Mouse (Mus musculus) ES-E14 (cell line): ENCODE data around the gene Cse1l. TPM values are rescaled to one million over a fixed set of nuclear protein-coding genes. Genes with fewer than 3 reads are reported as not detected.

Source experiments
- DNase-seq: peaks from one replicate; pipeline ENCODE4 v3.0.0-alpha.2; 2013; ENCODE audit warnings: low read depth, low spot score
- H3K27ac ChIP-seq: 2 replicates; pipeline ENCODE4 v1.5.1; 2012; ENCODE audit warnings: low read depth, mild to moderate bottlenecking, low read length, moderate library complexity, mixed read lengths; ENCODE audit not compliant: poor library complexity, insufficient read depth, severe bottlenecking
- H3K36me3 ChIP-seq: 2 replicates; pipeline ENCODE4 v1.6.1; 2012; ENCODE audit warnings: mild to moderate bottlenecking, low read length, moderate library complexity, mixed read lengths; ENCODE audit not compliant: control insufficient read depth, poor library complexity, insufficient read depth, severe bottlenecking
- H3K4me1 ChIP-seq, 2 experiments: fragments of 150-350 bp in 1 of 2; sonication (generic) in 1 of 2; 2 replicates each; pipeline ENCODE4 v1.6.1; 2012; ENCODE audit warnings: low read length in 2 of 2, mild to moderate bottlenecking in 1 of 2, mixed read lengths in 1 of 2; ENCODE audit not compliant: control insufficient read depth in 2 of 2, insufficient read depth in 2 of 2, poor library complexity in 1 of 2
- H3K4me3 ChIP-seq, 2 experiments: fragments of 150-350 bp in 1 of 2; sonication (generic) in 1 of 2; 2 replicates each; pipeline ENCODE4 v1.5.1; 2012; ENCODE audit warnings: low read length in 2 of 2, low read depth in 1 of 2, mild to moderate bottlenecking in 1 of 2, mixed read lengths in 1 of 2; ENCODE audit not compliant: insufficient read depth in 1 of 2, poor library complexity in 1 of 2, severe bottlenecking in 1 of 2
- H3K9ac ChIP-seq: 2 replicates; pipeline ENCODE4 v1.6.1; 2012; ENCODE audit warnings: low read depth, mild to moderate bottlenecking, low read length, mixed read lengths; ENCODE audit not compliant: poor library complexity, insufficient read depth, severe bottlenecking
- H3K9me3 ChIP-seq: fragments of 150-350 bp; sonication (generic); 2 replicates; pipeline ENCODE4 v1.6.1; 2012; ENCODE audit warnings: low read depth, mild to moderate bottlenecking, low read length; ENCODE audit not compliant: control insufficient read depth, insufficient read depth
- CHD2 ChIP-seq: IDR thresholded peaks from 2 replicates; pipeline ENCODE4 v1.6.1; 2014; ENCODE audit warnings: mild to moderate bottlenecking, low read depth, low read length, inconsistent platforms
- HCFC1 ChIP-seq: IDR thresholded peaks from 2 replicates; pipeline ENCODE4 v1.6.1; 2012; ENCODE audit warnings: low read length, inconsistent platforms, borderline replicate concordance; ENCODE audit not compliant: insufficient read depth
- MAFK ChIP-seq: IDR thresholded peaks from 2 replicates; pipeline ENCODE4 v1.6.1; 2014; ENCODE audit warnings: mild to moderate bottlenecking, low read depth, low read length, inconsistent platforms; ENCODE audit not compliant: insufficient read depth
- ZC3H11A ChIP-seq: IDR thresholded peaks from 2 replicates; pipeline ENCODE4 v1.6.1; 2012; ENCODE audit warnings: low read depth, mild to moderate bottlenecking, inconsistent platforms, low read length, borderline replicate concordance
- ZNF384 ChIP-seq: IDR thresholded peaks from 2 replicates; pipeline ENCODE4 v1.6.1; 2012; ENCODE audit warnings: low read depth, low read length, inconsistent platforms
- in situ Hi-C, 2 experiments: fragments of 600-800 bp; cut with MboI; formaldehyde crosslinking; loops; one replicate each; pipeline ENCODE4 v1.15.1; 2025; ENCODE audit warnings: low sequenced_read_pairs in 2 of 2, inconsistent platforms in 1 of 2; ENCODE audit not compliant: unreplicated experiment in 2 of 2
- total RNA-seq: library from RNA; depleted of rRNA; stranded (reverse); fragments of 300-350 nt; gene quantifications from 2 replicates; pipeline ENCODE4 v1.2.3, GENCODE M21; 2012

The Cse1l gene
- total RNA-seq, 1 experiment: 140 TPM

- TF ChIP-seq HCFC1 (no peak), CHD2 (no peak), MAFK (no peak), ZNF384 (no peak), ZC3H11A (no peak)
- Histone ChIP-seq H3K36me3 (peaks cover 18% of the 10 kb centered on the region), H3K4me1 (no peaks in the 10 kb centered on the region), H3K4me3 (no peak overlapping the region), H3K27ac (no peak overlapping the region), H3K9me3 (no peaks in the 10 kb centered on the region), H3K9ac (no peak overlapping the region)
- in situ Hi-C loops: no loop called here
- no peak for DNase-seq
Measured at GRCm38 (mm10) chr2:166923971-166924370, 18.1 kb downstream of the Cse1l start.

GRCm38 (mm10) chr2:166933943-166934342, 28.1 kb downstream of the Cse1l start:
- TF ChIP-seq ZNF384 (no peak), HCFC1 (no peak), ZC3H11A (no peak), CHD2 (no peak), MAFK (no peak)
- in situ Hi-C loops: no loop called here
- Histone ChIP-seq H3K36me3 (peaks cover 51% of the 10 kb centered on the region), H3K4me1 (no peaks in the 10 kb centered on the region), H3K9me3 (no peaks in the 10 kb centered on the region), H3K27ac (no peak overlapping the region), H3K9ac (no peak overlapping the region), H3K4me3 (no peak overlapping the region)
- no peak for DNase-seq

GRCm38 (mm10) chr2:166934416-166934815, 28.6 kb downstream of the Cse1l start:
- H3K9ac ChIP-seq: no peak overlapping the region
- no peak overlapping the region for H3K27ac ChIP-seq
- in situ Hi-C loops: no loop called here
- H3K4me1 ChIP-seq: no peaks in the 10 kb centered on the region
- TF ChIP-seq ZC3H11A (no peak), HCFC1 (no peak), MAFK (no peak), CHD2 (no peak), ZNF384 (no peak)
- peaks cover 52% of the 10 kb centered on the region for H3K36me3 ChIP-seq
- no peaks in the 10 kb centered on the region for H3K9me3 ChIP-seq
- no peak for DNase-seq
- no peak overlapping the region for H3K4me3 ChIP-seq

GRCm38 (mm10) chr2:166935582-166935981, 29.7 kb downstream of the Cse1l start:
- no peak for DNase-seq
- Histone ChIP-seq H3K9me3 (no peaks in the 10 kb centered on the region), H3K27ac (no peak overlapping the region), H3K4me1 (no peaks in the 10 kb centered on the region), H3K9ac (no peak overlapping the region), H3K36me3 (peaks cover 49% of the 10 kb centered on the region), H3K4me3 (no peak overlapping the region)
- TF ChIP-seq MAFK: no peak
- no peak for TF ChIP-seq CHD2
- TF ChIP-seq HCFC1: no peak
- no peak for TF ChIP-seq ZC3H11A
- TF ChIP-seq ZNF384: no peak
- in situ Hi-C loops: no loop called here

- no peak overlapping the region for H3K9ac ChIP-seq
- TF ChIP-seq HCFC1 (no peak), MAFK (no peak), CHD2 (no peak), ZC3H11A (no peak), ZNF384 (no peak)
- H3K9me3 ChIP-seq: no peaks in the 10 kb centered on the region
- no peak overlapping the region for H3K4me3 ChIP-seq
- in situ Hi-C loops: no loop called here
- H3K27ac ChIP-seq: no peak overlapping the region
- H3K36me3 ChIP-seq: peaks cover 55% of the 10 kb centered on the region
- no peaks in the 10 kb centered on the region for H3K4me1 ChIP-seq
- DNase-seq: no peak
Measured at GRCm38 (mm10) chr2:166936166-166936565, 30.3 kb downstream of the Cse1l start.
